In the genomic region with DNA sequence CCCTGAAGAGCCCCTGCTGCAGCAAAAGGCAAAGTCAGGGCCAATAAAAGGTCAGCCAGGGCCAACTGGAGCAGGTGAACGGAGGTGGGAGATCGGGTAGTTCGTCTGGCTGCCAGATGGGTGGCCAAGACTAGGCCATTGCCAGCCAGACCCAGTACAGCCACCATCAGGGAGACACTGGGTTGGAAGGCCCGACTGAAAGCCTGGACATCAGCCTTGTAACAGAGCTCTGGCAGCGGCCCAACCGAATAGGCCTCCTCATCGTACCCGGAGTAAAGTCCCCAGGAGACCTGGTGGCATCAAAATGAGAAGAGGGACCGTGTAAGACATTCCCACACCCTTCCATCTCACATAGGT, we compare ENCODE assay signal across 8 mouse cellular contexts. TPM values are rescaled to one million over a fixed set of nuclear protein-coding genes. Genes with fewer than 3 reads are reported as not detected.
DNase-seq lines count a peak whose midpoint lies in the region; ATAC-seq and TF ChIP-seq lines count a peak whose summit lies in the region.

No protein-coding gene starts in this region.

- peak overlapping the region; percentile 52 for H3K4me2 ChIP-seq in neural tube, embryonic 11.5 days (ENCODE audit: low read depth)

- H3K4me3 ChIP-seq in neural tube, embryonic 11.5 days (ENCODE audit: low read depth, low read length) = peak overlapping the region; percentile 4
- H3K4me3 ChIP-seq in small intestine, adult 2 months (ENCODE audit: low read depth, low read length) = peak overlapping the region; percentile 52

- 31% methylated on average over 9 of the region's 9 CpGs for WGBS in neural tube, embryonic 11.5 days
- 40% methylated on average over 9 of the region's 9 CpGs for WGBS in small intestine, adult 2 months

- H3K9ac ChIP-seq in neural tube, embryonic 11.5 days (ENCODE audit: low read length) = peak overlapping the region; percentile 36; the same call in 1 of the 2 replicates

- intact Hi-C loops in left cerebral cortex, postnatal 25 days (cut with DNase I) = no loop called here

- no peak for TF ChIP-seq POLR2A in small intestine, adult 2 months (IDR thresholded peaks at IDR 0.05; ENCODE audit: low read depth, low read length)

- no peak for TF ChIP-seq CTCF in small intestine, adult 2 months (IDR thresholded peaks at IDR 0.05; ENCODE audit: extremely low read depth, insufficient read length, insufficient replicate concordance, low read depth, low read length)

- H3K27ac ChIP-seq in neural tube, embryonic 11.5 days (ENCODE audit: low read depth, low read length) = no peak overlapping the region
- peak overlapping the region; percentile 67 for H3K27ac ChIP-seq in small intestine, adult 2 months (ENCODE audit: insufficient read depth, low read depth, low read length)

- H3K36me3 ChIP-seq in neural tube, embryonic 11.5 days (ENCODE audit: control insufficient read depth, insufficient read depth, low read length) = no peaks in the 10 kb centered on the region
- no peaks in the 10 kb centered on the region for H3K36me3 ChIP-seq in small intestine, adult 2 months (ENCODE audit: control insufficient read depth, insufficient read depth, low read length)

- H3K27me3 ChIP-seq in neural tube, embryonic 11.5 days (ENCODE audit: control insufficient read depth, insufficient read depth, low read length) = peaks cover 63% of the 10 kb centered on the region
- H3K27me3 ChIP-seq in small intestine, adult 2 months (ENCODE audit: control insufficient read depth, insufficient read depth, low read length) = no peaks in the 10 kb centered on the region

- peaks cover 17% of the 10 kb centered on the region for H3K4me1 ChIP-seq in neural tube, embryonic 11.5 days (ENCODE audit: control insufficient read depth, insufficient read depth, low read length)
- H3K4me1 ChIP-seq in small intestine, adult 2 months (ENCODE audit: control insufficient read depth, insufficient read depth, insufficient read length, low read length) = peaks cover 24% of the 10 kb centered on the region

- no peak for ATAC-seq in cerebellum, adult (ENCODE audit: insufficient number of reproducible peaks, low FRiP score, low TSS enrichment)
- ATAC-seq in neural tube, embryonic 11.5 days (ENCODE audit: insufficient read depth, low FRiP score, low TSS enrichment) = no peak
- ATAC-seq in monocyte, adult 5-6 weeks (replicated peaks; ENCODE audit: insufficient number of reproducible peaks, low FRiP score, low TSS enrichment, poor library complexity, severe bottlenecking) = no peak

- H3K9me3 ChIP-seq in neural tube, embryonic 11.5 days (ENCODE audit: control insufficient read depth, low read length) = no peaks in the 10 kb centered on the region

- DNase-seq in cerebellum, adult 11-12 months = peak; percentile 85
- no peak for DNase-seq in neural tube, embryonic 11.5 days (ENCODE audit: low spot score)
- DNase-seq in neural tube, embryonic 10.5 days (ENCODE audit: extremely low spot score, low spot score) = no peak
- DNase-seq in kidney, postnatal 25 days = peak; percentile 52 to 69
- DNase-seq in left cerebral cortex, postnatal 25 days (ENCODE audit: low spot score in 2 of 2) = no peak

RNA-seq across cellular contexts. Expression of gene Ccr10, which starts 0.9 kb away (rescaled TPM):
- polyA plus RNA-seq in neural tube, embryonic 11.5 days (2014; fragmentation: Nextera tagmentation; extraction: Ambion mirVana) = 0.14 and 0.44 TPM in 2 replicates
- 18.4 and 25.7 TPM in 2 replicates for polyA plus RNA-seq in small intestine, adult 2 months (2012; rRNA removed)
- 0.38 TPM in 1 of 3 replicates, not detected in the others for total RNA-seq in monocyte, adult 5-6 weeks (2017)
- total RNA-seq in left cerebral cortex, postnatal 25 days (2021) = under 1 TPM; 0.18 to 0.28 TPM

RNA-seq across cellular contexts. Expression of gene Plekhh3, which starts 3.2 kb away (rescaled TPM):
- polyA plus RNA-seq in neural tube, embryonic 11.5 days (2014; fragmentation: Nextera tagmentation; extraction: Ambion mirVana) = 9.2 and 11.8 TPM in 2 replicates
- 33.0 and 84.5 TPM in 2 replicates for polyA plus RNA-seq in small intestine, adult 2 months (2012; rRNA removed)
- 2.2 to 6.3 TPM (median 4.0 TPM) in 3 replicates for total RNA-seq in monocyte, adult 5-6 weeks (2017)
- total RNA-seq in left cerebral cortex, postnatal 25 days (2021) = 10 to 100 TPM in 1 of 2 experiments, 1 to 10 TPM in 1; 8.8 to 11.5 TPM

RNA-seq across cellular contexts. Expression of gene Cntnap1, which starts 4.0 kb away (rescaled TPM):
- polyA plus RNA-seq in neural tube, embryonic 11.5 days (2014; fragmentation: Nextera tagmentation; extraction: Ambion mirVana) = 0.94 and 1.0 TPM in 2 replicates
- polyA plus RNA-seq in small intestine, adult 2 months (2012; rRNA removed) = 2.7 and 2.8 TPM in 2 replicates
- 0.21 to 0.95 TPM (median 0.68 TPM) in 3 replicates for total RNA-seq in monocyte, adult 5-6 weeks (2017)
- total RNA-seq in left cerebral cortex, postnatal 25 days (2021) = 100 to 1,000 TPM; 153 to 170 TPM

RNA-seq across cellular contexts. Expression of gene Tubg2, which starts 18.7 kb away (rescaled TPM):
- 6.2 and 6.9 TPM in 2 replicates for polyA plus RNA-seq in neural tube, embryonic 11.5 days (2014; fragmentation: Nextera tagmentation; extraction: Ambion mirVana)
- polyA plus RNA-seq in small intestine, adult 2 months (2012; rRNA removed) = 1.1 and 2.2 TPM in 2 replicates
- total RNA-seq in monocyte, adult 5-6 weeks (2017) = not detected in 3 replicates
- total RNA-seq in left cerebral cortex, postnatal 25 days (2021) = 10 to 100 TPM; 47.5 to 48.6 TPM

RNA-seq across cellular contexts. Expression of gene Ezh1, which starts 51.9 kb away (rescaled TPM):
- 11.2 and 12.4 TPM in 2 replicates for polyA plus RNA-seq in neural tube, embryonic 11.5 days (2014; fragmentation: Nextera tagmentation; extraction: Ambion mirVana)
- polyA plus RNA-seq in small intestine, adult 2 months (2012; rRNA removed) = 7.9 and 20.0 TPM in 2 replicates
- 30.2 to 66.9 TPM (median 42.6 TPM) in 3 replicates for total RNA-seq in monocyte, adult 5-6 weeks (2017)
- total RNA-seq in left cerebral cortex, postnatal 25 days (2021) = 10 to 100 TPM; 42.8 to 48.5 TPM

Comparison
In these comparisons a context has a peak if more than half of its experiments do, and no peak if none do; other contexts are left out.
1. DNase-seq: peak in cerebellum, adult 11-12 months (single experiment) and kidney, postnatal 25 days (2 of 2); none in neural tube, embryonic 11.5 days (single experiment), neural tube, embryonic 10.5 days (single experiment) and left cerebral cortex, postnatal 25 days (0 of 2).
2. RNA of gene Cntnap1, which starts 4.0 kb away (total RNA-seq): 153 to 170 TPM in left cerebral cortex, postnatal 25 days; 0.21 to 0.95 TPM in monocyte, adult 5-6 weeks; every median in the first group is over 10 times any median in the second.